Mouse (Mus musculus): Measurements from ENCODE around the gene Zfp933.
"Not testable (repeated sequence)": the region's sequence is repeated elsewhere in the genome, so short reads cannot be mapped to it uniquely, and the experiment has no call there.

The Zfp933 gene

GRCm38 (mm10) chr4:147850776-147851175 is 2.6 kb upstream of the Zfp933 start:
- DNase-seq = no peak

- no peak for DNase-seq
These were observed 422 bp upstream of the Zfp933 start for GRCm38 (mm10) chr4:147848584-147848991.

- no peak for DNase-seq
These were observed 5.3 kb downstream of the Zfp933 start for GRCm38 (mm10) chr4:147842871-147843270.

GRCm38 (mm10) chr4:147839282-147839681 is 8.9 kb downstream of the Zfp933 start:
- DNase-seq = peak; percentile 69

- DNase-seq = no peak
These were observed 23.8 kb downstream of the Zfp933 start for GRCm38 (mm10) chr4:147824389-147824788.

- not testable (repeated sequence) for DNase-seq
These were observed 26.8 kb downstream of the Zfp933 start for GRCm38 (mm10) chr4:147821414-147821813.

GRCm38 (mm10) chr4:147819659-147820058 is 28.5 kb downstream of the Zfp933 start:
- not testable (repeated sequence) for DNase-seq

- no peak for DNase-seq
These were observed 33.5 kb downstream of the Zfp933 start for GRCm38 (mm10) chr4:147814592-147815167.

GRCm38 (mm10) chr4:147813249-147813765 is 34.9 kb downstream of the Zfp933 start:
- no peak for DNase-seq

GRCm38 (mm10) chr4:147809966-147810304 is 38.2 kb downstream of the Zfp933 start:
- not testable (repeated sequence) for DNase-seq

GRCm38 (mm10) chr4:147809292-147809965 is 38.7 kb downstream of the Zfp933 start, which contains the start of gene Zfp984:
Gene Zfp984, minus strand, starts transcription at chr4:147809788.
- DNase-seq = not testable (repeated sequence)

GRCm38 (mm10) chr4:147808483-147808882 is 39.7 kb downstream of the Zfp933 start:
- not testable (repeated sequence) for DNase-seq

GRCm38 (mm10) chr4:147795308-147795707 is 52.9 kb downstream of the Zfp933 start:
- DNase-seq = not testable (repeated sequence)

- DNase-seq = not testable (repeated sequence)
These were observed 54.0 kb downstream of the Zfp933 start for GRCm38 (mm10) chr4:147794026-147794665.

GRCm38 (mm10) chr4:147793390-147793916 is 54.7 kb downstream of the Zfp933 start:
- DNase-seq = not testable (repeated sequence)

GRCm38 (mm10) chr4:147791729-147792128 is 56.4 kb downstream of the Zfp933 start:
- DNase-seq = not testable (repeated sequence)

All from cerebellum, adult 9-11 months (tissue).